Mouse (Mus musculus): ENCODE data around the gene Tmigd3.

- TF ChIP-seq CTCF (IDR thresholded peaks at IDR 0.05 in 2 of 3, conservative IDR thresholded peaks at IDR 0.05 in 1 of 3; ENCODE audit: control insufficient read depth in 1 of 3, insufficient read depth in 1 of 3, low read depth in 2 of 3, low read length in 3 of 3, poor library complexity in 1 of 3, severe bottlenecking in 1 of 3) (no peak), NELFE (IDR thresholded peaks at IDR 0.05; ENCODE audit: low read depth, low read length) (no peak), BHLHE40 (IDR thresholded peaks at IDR 0.05; ENCODE audit: borderline replicate concordance, low read depth, low read length) (no peak), ZMIZ1 (IDR thresholded peaks at IDR 0.05; ENCODE audit: low read depth, low read length) (no peak), JUND (IDR thresholded peaks at IDR 0.05; ENCODE audit: low read depth, low read length) (no peak), MYC (IDR thresholded peaks at IDR 0.05; ENCODE audit: low read depth, low read length) (no peak), ELF1 (IDR thresholded peaks at IDR 0.05; ENCODE audit: low read depth, low read length) (no peak), CHD2 (IDR thresholded peaks at IDR 0.05; ENCODE audit: low read length) (no peak), MAX (IDR thresholded peaks at IDR 0.05; ENCODE audit: low read length) (no peak), UBTF (IDR thresholded peaks at IDR 0.05; ENCODE audit: borderline replicate concordance, insufficient read depth, low read depth, low read length) (no peak), POLR2A (IDR thresholded peaks at IDR 0.05; ENCODE audit: control insufficient read depth in 1 of 2, insufficient read depth in 1 of 2, low read depth in 1 of 2, low read length in 2 of 2, poor library complexity in 1 of 2) (no peak), USF1 (IDR thresholded peaks at IDR 0.05; ENCODE audit: low read depth, low read length) (no peak)
Observed at GRCm38 (mm10) chr3:105880419-105880818, 9.7 kb downstream of the Tmigd3 start.
